Mouse (Mus musculus) adrenal gland, adult (tissue): ENCODE results near the gene Pdik1l.
"Not testable (repeated sequence)": the region's sequence is repeated elsewhere in the genome, so short reads cannot be mapped to it uniquely, and the experiment has no call there.

ENCODE experiments used
- DNase-seq, 2 experiments: peaks; one replicate each; pipeline ENCODE4 v3.0.0; 2022 to 2023; ENCODE audit warnings: low spot score in 1 of 2; ENCODE audit not compliant: inconsistent age in 2 of 2

The Pdik1l gene

DNA sequence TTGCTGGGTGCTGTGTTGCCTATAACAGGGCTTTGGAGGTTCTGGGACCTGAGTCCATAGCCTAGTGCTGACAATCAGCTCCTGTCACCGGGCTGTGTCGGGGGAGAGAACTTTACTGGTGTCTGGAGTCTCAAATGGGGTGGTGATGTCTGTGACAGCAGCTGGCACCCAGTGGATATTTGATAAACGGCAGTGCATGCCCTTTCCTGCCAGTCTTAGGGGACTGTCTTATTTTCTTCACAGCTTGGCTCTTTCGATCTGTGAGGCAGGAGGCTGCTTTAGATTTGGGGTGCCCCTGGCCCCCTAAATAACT lies 11.8 kb upstream of the Pdik1l start:
- no peak for DNase-seq

DNA sequence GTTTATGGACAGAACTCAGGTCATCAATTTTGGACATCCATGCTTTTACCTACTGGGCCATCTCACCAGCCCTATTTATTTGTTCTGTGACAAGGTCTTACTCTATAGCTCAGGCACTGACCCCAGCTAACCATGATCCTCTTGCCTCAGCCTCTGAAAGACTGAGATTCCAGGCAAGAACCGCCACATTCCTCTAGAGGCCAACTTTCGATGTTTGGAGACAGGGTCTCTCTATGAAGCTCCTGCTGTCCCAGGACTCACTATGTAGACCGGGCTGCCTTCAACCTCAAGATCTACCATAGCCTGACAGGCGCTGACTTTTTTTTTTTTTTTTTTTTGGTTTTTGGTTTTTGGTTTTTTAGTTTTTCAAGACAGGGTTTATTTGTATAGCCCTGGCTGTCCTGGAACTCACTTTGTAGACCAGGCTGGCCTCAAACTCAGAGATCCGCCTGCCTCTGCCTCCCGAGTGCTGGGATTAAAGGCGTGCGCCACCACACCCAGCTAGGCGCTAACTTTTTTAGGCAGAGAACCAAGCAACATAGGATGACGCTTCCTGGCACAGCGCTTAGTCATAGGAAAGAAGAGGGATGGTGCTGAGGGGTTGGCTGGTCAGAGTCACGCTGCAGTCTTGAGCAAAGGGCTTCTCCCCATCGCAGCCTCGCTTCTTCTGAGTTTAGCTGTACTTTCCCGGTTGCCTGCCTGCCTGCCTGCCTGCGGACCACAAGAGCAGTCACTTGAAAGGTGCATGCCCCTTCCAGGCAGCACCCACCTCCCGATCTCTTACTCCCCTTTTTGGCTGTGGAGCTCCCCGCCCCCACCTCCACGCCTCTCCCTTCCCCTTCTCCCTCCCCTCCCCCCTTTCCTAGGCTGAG lies 11.2 kb upstream of the Pdik1l start:
- no peak for DNase-seq

DNA sequence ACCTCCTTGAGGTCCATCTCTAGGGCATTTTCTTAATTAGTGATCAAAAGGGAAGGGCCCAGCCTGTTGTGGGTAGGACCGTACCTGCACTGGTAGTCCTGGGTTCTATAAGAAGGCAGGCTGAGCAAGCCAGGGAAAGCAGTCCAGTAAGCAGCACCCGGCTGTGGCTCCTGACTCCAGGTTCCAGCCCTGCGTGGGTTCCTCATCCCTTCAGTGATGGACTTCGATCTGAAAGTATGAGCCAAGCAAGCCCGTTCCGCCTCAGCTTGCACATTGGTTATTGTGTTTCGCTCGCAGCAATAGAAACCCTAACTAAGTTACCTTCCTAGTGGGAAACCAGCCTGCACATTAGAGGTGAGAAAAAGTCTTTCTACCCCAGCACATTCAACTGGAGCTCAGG lies 9.7 kb upstream of the Pdik1l start:
- DNase-seq: no peak

DNA sequence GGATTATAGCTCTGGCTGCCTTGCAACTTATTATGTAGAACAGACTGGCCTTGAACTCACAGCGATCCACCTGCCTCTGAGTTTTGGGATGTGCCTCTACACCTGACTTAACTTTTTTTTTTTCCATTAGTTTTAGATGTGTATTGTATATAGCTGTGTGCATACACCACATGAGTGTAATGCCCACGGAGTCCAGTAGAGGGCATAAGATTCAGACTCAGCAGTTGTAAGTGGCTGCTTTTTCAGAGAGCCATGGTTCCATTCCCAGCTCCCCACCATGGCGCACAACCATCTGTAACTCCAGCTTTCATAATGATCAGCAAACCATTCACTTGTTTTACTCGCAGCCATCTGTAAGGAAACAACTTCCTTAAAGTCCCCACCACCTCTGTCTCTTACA lies 8.8 kb upstream of the Pdik1l start:
- no peak for DNase-seq

DNA sequence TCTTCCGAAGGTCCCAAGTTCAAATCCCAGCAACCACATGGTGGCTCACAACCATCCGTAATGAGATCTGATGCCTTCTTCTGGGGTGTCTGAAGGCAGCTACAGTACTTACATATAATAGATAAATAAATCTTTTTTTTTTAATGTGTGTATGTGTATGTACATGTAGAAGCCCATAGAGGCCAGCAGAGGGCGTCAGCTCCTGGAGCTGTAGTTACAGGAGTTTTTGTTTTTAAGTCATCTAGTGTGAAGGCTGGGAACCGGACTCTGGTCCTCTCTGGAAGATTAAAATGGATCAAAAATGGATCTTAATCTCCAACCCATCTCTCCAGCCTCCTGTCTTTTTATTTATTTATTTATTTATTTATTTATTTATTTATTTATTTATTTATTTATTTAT lies 8.4 kb upstream of the Pdik1l start:
- not testable (repeated sequence) for DNase-seq

DNA sequence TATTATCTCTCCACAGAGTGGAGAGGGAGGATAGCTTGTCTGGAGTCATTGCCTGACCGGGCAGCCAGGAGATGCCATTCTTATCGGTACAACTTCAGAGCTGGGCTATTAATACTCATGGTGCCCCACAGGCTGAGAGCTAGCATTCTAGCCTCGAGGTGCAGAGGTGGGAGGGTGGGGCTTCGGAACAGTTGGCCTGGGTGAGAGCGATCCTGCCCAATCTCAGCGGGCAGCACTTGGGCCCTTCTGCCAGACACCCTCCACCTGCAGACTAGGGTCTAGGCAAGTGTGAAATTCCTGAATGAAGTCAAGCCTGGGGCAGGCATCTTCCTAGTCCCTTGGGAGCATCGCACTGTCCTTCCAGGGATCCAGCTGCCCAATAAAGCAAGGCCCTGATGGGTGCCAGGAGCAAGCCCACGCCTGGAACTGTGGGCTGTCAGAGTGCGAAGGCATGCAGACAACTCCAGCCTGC lies 6.0 kb upstream of the Pdik1l start:
- DNase-seq: no peak

DNA sequence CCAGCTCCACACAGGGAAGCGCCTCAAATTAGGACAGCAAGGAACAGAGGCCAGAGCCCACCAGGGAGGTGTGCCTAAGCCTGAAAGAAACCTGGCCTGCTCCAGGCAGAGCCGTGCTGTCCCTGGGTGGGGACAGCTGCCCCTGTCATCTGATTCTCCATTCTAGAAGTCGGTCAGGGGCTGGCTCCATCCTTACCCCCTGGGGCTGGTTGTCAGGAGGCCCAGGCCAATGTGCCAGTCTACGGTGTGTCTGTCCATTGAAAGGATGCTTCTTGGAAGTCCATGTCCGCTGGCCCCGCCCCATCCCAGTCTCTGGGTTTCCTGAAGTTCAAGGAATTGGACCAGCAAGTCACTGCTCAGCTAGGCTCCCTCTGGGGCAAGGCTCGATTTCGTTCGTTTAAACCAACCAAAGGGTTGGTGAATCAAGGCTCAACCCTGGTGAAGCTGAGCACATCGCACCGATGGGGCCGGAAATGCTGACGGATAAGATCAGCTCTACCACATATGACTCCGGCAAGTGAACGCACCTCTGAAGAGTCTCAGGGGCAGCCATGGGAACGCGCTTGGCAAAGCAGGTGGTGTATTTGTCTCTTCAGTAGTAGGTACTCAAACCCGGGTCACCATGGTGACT lies 5.5 kb upstream of the Pdik1l start:
- DNase-seq: no peak

DNA sequence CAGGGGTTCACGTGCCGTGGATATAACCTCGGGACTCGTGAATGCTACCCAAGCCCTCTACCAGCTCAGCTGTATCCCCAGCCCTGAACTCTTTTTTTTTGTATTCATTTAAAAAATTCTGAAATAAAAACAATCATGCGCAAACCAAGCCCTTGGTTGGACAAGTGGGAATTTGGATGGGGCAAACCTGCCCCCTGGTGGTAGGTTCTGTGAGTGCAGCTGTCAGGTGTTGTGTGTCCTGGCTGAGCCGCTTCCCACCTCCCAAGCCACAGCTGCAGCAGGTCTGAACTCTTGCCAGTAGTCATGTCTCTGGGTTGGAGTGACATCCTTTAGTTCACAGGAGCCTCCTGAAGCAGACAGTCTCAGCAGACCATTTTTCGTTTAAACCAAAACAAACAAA lies 4.4 kb upstream of the Pdik1l start:
- peak; percentile 62 to 89 for DNase-seq

DNA sequence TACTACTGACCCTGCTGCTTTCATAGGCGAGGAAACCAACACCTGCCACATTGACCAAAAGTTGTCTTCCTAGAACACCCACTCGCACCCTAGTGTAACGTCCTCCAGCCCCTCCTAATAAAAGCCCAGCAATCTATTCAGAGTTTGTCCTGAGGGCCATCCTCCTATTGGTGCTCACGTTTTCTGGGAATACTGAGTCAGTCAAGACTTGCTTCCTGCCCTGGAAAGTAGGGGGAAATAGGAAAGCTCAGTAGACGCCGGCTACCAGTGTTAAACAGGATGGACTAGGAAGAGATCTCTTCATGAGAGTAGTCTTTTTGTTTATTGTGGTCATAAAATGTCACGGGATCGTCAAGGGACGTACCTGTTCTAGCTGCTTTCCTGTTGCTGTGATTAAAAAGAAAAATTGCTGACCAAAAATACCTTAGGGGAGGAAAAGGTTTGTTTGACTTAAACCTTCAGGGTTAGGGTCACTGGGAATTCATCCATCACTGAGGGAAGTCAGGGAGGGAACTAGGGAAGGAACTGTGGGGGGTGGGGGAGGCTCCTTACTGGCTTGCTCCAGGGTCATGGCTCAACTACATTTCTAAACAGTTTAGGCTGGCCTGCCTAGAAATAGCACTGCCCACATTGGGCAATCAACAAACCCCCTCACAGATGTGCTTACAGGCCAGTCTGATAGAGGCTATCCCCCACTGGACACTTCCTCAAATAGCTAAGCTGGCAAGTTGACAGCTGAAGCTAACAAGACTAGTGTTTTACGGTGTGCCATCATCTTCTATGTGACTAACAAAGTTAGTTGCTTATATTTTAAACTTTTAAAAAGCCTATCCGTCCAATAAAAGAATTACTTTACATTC lies 932 bp upstream of the Pdik1l start:
- peak in 1 of 2 experiments; percentile 64 for DNase-seq

DNA sequence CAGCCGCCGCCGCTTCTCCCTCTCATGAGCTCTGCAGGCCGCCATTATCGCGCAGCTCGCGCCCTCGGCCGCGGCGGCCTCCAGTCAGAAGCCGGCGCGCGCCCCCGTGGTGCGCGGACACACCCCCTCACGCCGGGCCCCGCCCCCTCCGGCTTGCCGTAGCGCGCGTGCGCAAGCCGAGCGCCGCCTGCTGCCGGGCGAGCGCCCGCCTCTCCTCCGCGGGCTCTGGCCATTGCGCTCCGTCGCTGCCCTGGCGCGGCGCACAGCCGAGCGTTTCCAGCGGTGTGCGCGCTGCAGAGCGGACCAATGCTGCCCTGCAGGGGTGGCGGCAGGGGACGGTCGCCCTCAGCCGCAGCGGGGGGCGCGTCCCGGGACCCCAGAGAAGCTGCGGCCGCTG lies 529 bp downstream of the Pdik1l start:
- DNase-seq: peak; percentile 98 to 99

DNA sequence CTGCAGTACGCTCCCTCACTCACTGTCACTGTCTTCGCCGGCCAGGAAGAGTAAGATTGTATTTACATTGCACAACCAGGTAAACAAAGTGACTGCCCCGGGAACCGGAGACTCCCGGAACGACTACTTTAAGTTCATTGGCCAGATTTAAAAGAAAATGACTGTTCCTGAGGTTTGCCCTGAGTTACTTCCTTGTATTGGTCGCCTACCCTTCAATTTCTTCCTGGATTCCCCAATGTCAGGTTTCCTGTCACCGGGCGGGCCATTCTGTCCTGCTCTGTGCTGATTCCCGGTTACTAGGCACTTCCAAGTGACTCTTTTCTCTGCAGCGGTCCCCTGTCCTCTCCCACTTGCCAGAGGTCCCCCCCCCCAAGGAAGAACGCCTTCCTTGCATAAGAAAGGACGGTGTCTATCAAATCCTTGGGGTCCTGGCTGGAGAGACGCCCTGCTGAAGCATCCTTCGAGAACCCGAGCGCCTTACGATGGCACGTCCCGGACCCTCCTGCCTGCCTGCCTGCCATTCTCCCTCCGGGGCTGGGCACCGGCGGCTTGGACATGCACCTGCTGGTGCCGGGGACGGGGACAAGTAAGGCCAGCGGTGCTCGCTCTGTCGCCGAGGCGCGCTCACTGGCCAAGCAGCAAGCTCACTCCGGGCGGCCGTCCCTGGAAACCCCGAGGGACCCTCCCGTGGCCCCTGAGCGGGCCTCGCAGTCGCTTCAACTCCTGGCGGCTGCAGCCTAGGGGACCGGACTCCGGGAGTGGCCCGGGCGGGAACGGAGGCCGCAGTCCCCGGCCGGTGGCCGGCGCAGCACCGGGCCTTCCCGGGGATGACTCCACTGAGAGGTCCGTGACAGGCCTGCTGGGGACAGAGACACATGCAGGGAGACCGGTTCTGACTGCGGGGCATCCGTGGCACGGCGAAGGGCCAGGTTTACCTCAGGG lies 1.2 kb downstream of the Pdik1l start:
- no peak for DNase-seq

DNA sequence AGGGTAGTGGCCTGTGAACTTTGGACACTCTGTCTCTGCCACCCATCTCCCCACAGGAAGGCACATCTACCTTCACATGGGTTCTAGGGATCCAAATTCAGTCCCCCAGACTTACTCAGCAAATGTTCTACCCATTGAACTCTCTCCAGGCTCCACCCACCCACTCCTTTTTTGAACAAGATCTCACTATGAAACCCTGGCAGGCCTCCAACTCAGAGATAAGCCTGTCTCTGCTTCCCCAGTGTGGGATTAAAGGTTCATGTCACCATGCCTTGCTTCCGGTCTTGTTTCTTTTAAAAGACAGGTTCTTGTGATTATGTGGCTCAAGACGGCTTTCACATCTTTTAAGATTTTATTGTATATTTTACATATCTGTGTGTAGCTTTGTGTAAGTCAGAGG lies 2.8 kb downstream of the Pdik1l start:
- no peak for DNase-seq

DNA sequence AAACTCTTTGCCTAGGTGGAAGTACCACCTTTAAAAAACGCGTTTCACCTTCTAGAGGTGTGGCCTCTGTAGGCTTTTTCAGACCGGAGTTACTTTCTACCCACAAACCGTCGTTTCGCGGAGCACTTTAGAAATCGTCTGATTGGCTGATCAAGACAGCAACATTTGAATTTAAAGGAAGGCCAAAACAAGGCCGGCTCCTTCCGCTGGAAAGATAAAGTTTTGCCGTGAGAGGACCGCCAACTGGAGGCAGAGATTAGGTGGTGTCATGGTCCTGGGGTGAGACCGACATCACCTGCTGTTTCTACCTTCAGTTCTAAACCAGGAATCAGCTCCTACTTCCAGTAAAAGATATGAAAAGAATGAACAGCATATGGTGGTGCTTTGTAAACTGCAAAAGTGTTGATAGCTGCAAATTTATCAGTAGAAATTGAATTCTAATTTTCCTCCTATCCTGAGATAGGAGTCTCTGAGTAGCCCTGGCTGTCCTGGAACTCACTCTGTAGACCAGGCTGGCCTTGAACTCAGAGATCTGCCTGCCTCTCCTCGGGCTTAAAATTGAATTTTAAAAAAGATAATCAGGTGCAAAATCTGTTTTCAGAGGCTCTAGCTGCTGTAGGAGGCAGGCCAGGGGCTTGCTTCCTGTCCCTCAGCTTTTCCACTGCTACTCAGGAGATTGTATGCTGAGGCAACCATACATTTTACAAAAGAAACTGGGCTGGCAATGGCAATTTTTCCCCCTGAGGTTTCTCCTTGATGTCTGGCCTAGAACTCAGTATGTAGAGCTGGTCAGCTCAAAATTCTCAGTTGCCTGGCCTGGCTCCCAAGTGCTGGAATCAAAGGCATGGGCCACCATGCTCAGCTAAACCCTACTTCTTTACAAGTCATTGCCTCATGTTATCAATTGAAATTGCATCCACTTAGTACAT lies 14.0 kb downstream of the Pdik1l start:
- DNase-seq: peak; percentile 38 to 74

DNA sequence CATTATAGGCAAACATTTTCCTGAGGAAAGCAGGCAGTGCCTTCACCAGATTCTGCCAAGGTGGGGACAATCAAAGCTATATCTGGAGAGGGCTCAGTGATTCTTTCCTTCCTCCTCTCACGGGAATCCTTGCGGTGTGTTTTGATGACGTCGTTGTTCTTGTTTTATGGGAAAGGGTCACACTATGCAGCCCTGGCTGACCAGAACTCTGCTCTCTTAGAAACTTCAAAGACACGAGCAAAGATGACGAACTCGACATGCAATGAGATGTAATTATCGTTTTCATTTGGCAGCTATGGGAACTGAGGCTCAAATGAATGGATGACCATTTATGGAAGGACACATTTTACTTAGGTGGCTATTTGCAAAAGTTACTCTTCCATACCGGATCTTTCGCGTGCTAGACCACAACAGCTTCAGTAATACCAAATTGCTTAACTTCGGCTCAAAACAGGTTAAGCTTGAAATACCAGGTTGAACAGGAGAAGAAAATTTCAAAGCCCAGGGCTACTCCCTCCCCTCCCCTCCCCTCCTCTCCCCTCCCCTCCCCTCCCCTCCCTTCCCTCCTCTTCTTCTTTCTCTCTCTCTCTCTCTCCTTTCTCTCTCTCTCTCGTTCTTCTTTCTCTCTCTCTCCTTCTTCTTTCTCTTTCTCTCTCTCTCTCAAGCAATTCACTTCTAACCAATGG lies 14.8 kb downstream of the Pdik1l start:
- DNase-seq: peak in 1 of 2 experiments; percentile 45

DNA sequence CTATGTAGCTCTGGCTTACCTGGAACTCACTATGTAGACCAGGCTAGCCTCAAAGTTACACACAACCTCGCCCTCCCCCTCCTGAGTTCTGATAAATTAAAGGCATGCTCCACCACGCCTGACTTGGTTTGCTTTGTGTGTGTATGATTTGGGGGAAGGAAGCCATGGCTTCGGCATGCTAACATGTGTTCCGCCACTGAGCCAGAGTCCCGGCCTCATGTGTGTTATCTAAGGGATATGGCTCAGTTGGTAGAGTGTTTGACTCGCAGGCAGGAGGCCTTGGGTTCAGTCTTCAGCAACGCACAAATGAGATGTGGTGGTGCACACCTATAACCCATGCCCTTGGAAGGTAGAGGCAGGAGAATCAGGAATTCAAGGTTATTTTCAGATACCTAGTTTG lies 15.7 kb downstream of the Pdik1l start:
- DNase-seq: no peak

DNA sequence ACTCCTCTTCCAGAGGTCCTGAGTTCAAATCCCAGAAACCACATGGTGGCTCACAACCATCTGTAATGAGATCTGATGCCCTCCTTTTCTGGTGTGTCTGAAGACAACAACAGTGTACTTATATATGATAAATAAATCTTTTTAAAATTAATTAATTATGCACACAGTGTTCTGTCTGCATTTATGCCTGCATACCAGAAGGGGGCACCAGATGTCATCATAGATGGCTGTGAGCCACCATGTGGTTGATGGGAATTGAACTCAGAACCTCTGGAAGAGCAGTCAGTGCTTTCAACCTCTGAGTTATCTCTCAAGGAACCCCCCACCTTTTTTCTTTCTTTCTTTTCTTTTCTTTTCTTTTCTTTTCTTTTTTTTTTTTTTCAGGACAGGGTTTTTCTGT lies 18.1 kb downstream of the Pdik1l start:
- DNase-seq: not testable (repeated sequence)

DNA sequence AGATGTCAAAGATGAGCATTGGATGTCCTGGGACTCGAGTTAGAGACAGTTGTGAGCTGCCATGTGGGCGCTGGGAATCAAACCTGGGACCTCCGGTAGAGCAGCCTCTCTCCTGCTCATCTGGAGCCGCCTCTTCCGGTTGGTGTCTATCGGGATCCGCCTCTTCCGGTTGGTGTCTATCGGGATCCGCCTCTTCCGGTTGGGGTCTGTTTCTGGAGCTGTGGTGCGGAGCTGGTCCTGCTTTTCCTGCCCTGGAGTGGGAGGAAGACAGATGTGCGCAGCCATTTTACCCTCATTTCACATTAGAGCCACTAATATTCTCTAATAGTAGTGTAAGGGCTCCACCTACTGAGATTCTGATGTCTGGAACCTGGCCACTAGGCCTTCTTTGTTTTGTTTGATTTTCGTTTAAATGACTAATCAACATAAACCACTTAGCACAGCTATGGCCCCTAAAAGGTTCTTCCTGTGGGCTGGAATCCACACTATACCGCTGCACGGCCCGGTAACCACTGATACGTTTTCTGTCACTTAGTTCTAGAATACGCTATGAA lies 19.5 kb downstream of the Pdik1l start:
- no peak for DNase-seq

DNA sequence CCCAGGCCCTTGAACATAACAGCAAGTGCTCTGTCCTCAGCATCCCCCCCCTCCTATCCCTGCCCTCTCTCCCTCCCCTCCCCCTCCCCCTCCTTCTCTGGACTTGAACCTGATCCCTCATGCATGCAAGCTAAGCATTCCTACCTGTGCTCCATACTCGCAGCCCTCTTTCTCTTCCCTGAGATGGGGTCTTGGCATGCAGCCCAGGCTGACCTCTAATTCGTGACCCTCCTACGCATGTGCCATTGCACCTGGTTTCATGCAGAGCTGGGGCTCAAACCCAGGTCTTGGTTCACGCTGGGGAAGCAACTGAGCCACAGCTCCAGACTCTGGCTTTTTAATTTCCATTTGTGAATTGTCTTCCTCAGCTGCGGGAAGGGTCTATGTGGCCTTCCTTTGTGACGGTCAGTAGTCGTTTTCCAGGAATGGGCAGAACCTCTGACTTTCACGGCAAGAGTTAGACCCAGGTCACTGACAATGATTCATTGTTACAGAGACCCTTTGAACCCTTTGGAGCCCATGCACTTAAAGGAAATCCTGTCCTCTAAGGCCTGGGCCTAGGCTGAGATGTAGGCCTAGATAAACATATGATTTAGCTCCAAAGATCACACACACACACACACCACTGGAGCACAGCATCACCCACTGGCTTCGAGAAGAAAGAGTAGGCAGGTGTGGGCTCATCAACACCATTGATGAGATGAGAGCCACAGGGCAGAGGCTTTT lies 21.7 kb downstream of the Pdik1l start:
- DNase-seq: peak in 1 of 2 experiments; percentile 46
